Mouse (Mus musculus): Measurements from ENCODE around the gene Hcn2. TPM values are rescaled to one million over a fixed set of nuclear protein-coding genes. Genes with fewer than 3 reads are reported as not detected.
"Not testable (repeated sequence)": the region's sequence is repeated elsewhere in the genome, so short reads cannot be mapped to it uniquely, and the experiment has no call there.

The Hcn2 gene
- total RNA-seq, 4 experiments from 2014 or later, result 162 to 182 (median 166) TPM

- no peak for DNase-seq (ENCODE audit: low spot score in 2 of 2)
Observed at GRCm38 (mm10) chr10:79743161-79743560, 26.7 kb downstream of the Hcn2 start.

DNA sequence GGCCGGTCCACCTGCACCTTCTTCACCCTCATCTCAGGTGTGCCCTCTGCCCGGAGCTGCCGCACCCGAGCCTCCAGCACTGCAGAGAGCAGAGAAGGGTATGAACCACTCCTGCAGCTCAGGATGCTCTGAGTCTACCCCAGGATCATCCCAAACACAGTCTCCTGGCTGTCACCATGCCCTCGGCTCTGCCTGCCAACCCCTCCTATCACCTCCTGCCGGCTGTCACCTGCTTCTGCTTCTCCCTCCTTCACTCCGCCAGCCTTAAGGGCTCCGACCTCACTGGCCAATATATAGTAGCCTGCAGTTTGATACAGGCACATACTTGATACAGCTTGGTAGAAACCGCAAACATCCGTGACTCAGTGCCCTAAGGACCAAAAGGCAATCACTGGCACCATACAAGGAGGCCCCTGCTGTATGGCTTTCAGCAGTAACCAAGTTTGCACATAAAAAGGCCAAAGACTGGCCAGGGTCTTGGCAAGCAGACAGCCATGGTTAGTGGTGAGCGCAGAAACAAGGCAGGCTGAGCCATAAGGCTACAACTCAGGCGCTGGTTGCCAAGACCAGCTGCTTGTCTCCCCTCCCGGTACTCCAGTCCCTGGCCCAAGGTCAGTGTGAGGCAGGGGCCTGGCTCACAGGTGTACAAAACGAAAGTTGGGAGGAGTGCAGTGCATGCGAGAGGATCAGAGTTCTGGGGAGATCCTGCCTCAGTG lies 27.4 kb downstream of the Hcn2 start:
- DNase-seq (ENCODE audit: low spot score in 2 of 2), result no peak

GRCm38 (mm10) chr10:79745411-79745810 lies 29.0 kb downstream of the Hcn2 start:
- DNase-seq (ENCODE audit: low spot score in 2 of 2), result no peak

DNA sequence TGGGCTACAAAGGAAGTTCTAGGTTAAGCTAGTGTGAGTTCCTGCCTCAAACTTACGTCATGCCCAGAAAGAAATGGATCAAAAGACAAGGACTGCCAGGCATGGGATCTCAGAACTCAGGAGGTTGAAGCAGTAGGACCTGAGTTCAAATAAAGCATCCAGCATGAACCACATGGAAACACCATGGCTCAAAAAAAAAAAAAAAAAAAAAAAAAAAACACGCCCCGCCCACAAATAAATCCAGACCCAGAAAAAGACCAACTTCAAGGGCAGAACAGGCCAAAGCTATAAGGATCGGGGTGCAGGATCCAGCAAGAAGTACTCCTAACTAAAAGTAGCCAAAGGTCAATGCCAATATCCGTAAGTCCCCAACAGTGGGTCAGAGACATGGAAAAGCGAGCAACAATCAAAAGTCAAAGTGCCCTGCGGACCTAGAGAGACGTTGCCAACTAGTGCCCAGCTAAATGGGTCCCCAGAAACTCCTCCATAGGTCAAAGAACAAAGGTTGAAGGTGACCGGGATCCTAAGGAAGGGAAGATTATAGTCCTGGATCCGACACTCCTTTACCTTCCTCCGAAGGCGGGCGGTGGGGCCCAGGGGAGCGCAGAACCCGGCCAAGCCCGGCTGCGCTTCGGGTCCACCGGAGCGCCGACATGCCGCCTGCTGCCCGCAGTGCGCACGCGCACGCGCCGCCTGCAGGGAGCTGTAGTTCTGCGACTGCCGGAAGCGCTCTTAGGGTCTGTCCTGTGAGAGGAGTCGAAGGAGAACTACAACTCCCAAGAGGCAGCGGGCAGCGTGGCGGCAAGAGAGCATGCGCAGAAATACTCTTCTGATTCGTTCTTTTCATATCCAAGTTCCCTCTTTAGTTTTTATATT lies 29.7 kb downstream of the Hcn2 start, which contains the start of gene Polrmt:
Gene Polrmt (minus strand): TSS at position 684 of the 876 bp plus-strand sequence.
- DNase-seq (ENCODE audit: low spot score in 2 of 2), result peak; percentile 86 to 97

DNA sequence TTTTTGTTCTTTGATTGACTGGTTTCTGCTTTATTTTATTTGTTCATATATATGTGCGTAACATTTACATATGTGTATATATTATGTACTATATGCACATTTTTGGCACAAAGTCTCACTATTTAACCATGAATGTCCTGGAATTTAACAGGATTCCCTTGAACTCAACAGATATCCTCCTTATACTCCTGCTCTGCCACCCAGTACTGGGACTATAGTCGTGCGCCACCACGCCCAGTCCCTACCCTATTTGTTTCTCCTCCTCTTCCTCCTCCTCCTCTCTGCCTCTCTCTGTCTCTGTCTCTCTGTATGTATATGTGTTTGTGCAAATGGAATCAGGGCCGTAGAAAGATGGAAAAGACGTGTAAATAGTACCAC lies 30.3 kb downstream of the Hcn2 start:
- DNase-seq (ENCODE audit: low spot score in 2 of 2), result no peak

- no peak for DNase-seq (ENCODE audit: low spot score in 2 of 2)
Observed at GRCm38 (mm10) chr10:79748496-79748895, 32.1 kb downstream of the Hcn2 start.

GRCm38 (mm10) chr10:79754856-79755516 lies 38.6 kb downstream of the Hcn2 start, which contains the start of gene Fgf22:
Gene Fgf22 (plus strand): TSS chr10:79755076.
- peak; percentile 61 to 81 for DNase-seq (ENCODE audit: low spot score in 2 of 2)

DNA sequence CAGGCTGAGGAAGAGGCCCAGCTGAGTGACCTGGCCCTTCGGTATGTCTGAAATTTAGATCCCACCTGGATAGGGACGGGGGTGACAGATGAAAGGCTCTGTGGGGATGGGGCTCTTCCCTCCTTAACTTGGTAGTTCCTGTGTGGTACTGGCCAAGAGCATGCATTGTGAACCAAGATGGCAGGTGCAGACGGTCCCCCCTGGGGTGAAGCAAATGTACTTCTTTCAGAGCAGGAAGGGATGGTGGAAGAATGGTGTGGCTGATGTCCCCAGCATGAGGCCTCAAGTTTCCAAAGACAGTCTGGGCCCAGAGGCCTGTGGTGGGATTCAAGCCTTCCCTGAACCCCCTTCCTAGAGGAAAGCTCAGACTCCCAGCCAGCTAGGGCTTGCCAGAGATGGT lies 39.4 kb downstream of the Hcn2 start:
- no peak for DNase-seq (ENCODE audit: low spot score in 2 of 2)

- DNase-seq (ENCODE audit: low spot score in 2 of 2), result no peak
Observed at GRCm38 (mm10) chr10:79756660-79757059, 40.2 kb downstream of the Hcn2 start.

- not testable (repeated sequence) for DNase-seq (ENCODE audit: low spot score in 2 of 2)
Observed at GRCm38 (mm10) chr10:79759675-79760074, 43.2 kb downstream of the Hcn2 start.

GRCm38 (mm10) chr10:79760603-79761143 lies 44.2 kb downstream of the Hcn2 start:
- DNase-seq (ENCODE audit: low spot score in 2 of 2), result no peak

DNA sequence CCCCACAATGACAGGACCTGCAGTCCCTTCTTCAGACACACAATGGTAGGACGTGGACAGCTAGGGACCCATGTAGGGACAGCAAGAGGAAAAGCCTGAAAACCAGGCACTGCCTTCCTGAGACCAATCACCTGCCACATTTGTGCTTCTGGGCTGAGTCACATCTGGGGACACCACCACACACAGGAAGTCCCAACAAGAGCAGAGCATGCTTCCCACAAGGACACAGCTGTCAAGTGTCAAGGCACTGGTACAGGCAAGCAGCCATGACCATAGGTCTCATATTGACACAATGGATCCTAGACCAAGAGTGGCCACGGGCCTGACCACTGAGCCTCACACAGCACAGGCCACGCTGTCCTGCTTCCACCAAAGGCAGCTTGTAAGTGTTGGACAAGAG lies 46.4 kb downstream of the Hcn2 start:
- DNase-seq (ENCODE audit: low spot score in 2 of 2), result no peak

DNA sequence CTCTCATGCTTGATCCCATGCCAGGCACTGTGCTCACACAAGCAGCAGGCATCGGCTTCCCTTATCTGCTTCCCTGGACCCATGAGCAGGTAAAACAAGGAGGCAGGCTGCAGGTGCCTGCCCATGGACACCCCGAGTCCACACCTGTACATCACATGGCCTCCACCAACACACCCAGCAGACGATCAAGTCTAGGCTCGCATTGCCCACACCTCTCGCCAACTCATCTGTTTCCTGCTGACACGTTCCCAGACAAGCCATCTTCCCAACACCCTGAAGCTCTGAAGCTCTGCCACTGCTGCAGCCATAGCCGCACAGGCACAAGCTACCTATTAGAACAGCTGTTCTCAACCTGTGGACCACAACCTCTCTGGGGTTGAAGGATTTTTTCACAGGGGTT lies 47.8 kb downstream of the Hcn2 start:
- peak in 1 of 2 experiments; percentile 45 for DNase-seq (ENCODE audit: low spot score in 2 of 2)

DNA sequence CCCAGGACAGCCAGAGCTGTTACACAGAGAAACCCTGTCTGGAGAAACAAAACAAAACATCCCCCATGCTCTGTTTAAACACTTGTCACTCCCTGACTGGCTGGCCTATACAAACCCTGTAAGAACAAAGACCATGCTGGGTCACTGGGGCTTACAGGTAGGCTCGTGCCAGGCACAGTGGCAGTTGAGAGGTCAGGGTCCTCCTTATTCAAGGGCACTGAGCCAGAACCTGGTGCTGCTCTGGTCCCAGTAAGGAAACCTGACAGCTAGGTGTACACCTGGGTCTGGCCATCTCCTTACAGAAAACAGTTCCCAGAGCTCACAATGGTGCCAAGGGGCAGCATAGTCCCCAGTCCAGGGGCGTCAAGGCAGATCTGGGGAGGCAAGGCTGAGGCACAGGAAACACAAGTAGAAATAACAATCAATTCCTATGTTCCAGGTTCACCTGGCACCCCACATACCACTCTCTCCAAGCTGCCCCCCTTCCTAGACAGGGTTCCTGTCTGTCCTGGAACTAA lies 48.9 kb downstream of the Hcn2 start:
- DNase-seq (ENCODE audit: low spot score in 2 of 2), result peak in 1 of 2 experiments; percentile 15

DNA sequence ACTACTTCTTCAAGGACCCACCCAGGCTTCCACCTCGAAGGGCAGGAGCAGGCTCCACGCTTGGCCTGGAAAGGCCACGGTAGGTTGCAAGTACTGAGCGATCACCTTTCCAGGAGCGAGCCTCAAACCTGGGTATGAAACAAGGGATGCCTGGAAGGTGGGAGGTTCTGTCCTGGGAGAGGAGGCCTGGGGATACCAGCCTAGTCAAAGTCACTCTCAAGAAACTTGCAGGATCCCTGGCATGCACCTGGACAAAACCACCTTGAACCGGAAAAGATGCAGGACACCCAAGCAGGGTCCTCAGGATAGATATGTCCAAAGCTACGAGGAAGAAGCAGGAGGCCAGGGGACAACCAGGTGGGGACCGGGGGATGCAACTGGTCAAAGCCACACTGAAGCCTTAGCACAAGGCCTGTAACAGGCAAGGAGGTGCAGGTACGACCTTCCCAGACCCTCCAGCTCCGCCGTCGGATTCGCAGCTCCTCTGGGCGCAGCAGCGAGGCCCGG lies 49.6 kb downstream of the Hcn2 start:
- no peak for DNase-seq (ENCODE audit: low spot score in 2 of 2)

GRCm38 (mm10) chr10:79766508-79767325 lies 50.3 kb downstream of the Hcn2 start, which contains the start of gene Rnf126:
Gene Rnf126 (minus strand): TSS chr10:79766952.
- peak; percentile 98 to 99 for DNase-seq (ENCODE audit: low spot score in 2 of 2)

GRCm38 (mm10) chr10:79767372-79768244 lies 51.2 kb downstream of the Hcn2 start:
- peak; percentile 86 to 98 for DNase-seq (ENCODE audit: low spot score in 2 of 2)

- peak; percentile 53 to 82 for DNase-seq (ENCODE audit: low spot score in 2 of 2)
Observed at GRCm38 (mm10) chr10:79768400-79768799, 52.0 kb downstream of the Hcn2 start.

DNA sequence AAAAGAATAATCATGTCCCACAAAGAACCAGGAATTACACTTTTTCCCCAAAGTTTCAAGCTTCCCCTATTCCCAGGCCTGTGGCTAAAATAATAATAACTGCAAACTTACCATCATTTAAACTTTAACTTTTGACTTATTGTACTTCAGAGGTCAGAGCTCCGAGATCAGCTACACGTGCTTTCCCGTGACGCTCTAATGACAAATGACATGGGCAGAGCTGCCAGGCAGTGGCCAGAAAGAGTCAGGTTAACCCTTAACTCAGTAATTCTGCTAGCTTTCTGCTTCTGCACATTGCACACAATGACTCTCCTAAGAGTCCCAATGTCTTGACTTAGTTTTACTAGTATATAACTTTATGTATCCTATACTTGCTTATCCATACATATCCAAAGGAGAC lies 52.9 kb downstream of the Hcn2 start:
- no peak for DNase-seq (ENCODE audit: low spot score in 2 of 2)
